ENCODE assay signal across 21 mouse cellular contexts in genomic region chr15:101802296-101802835, GRCm38 (mm10). TPM values are rescaled to one million over a fixed set of nuclear protein-coding genes. Genes with fewer than 3 reads are reported as not detected.
DNase-seq lines count a peak whose midpoint lies in the region; ATAC-seq and TF ChIP-seq lines count a peak whose summit lies in the region.
"Had no signal": no experiment of that assay in that cellular context is flagged by ENCODE, and none has a peak within 500 bp of the region (broad histone marks: within the 10 kb centered on the region; RNA-seq: fewer than 3 reads in every experiment).

Krt73 (minus strand) TSS chr15:101802346.

- H3K36me3 ChIP-seq in hindbrain, embryonic 13.5 days, result no peaks in the 10 kb centered on the region
- no peaks in the 10 kb centered on the region for H3K36me3 ChIP-seq in hindbrain, embryonic 10.5 days
- H3K36me3 ChIP-seq in forebrain, embryonic 14.5 days (ENCODE audit: control insufficient read depth, insufficient read depth, low read length), result no peaks in the 10 kb centered on the region
- no peaks in the 10 kb centered on the region for H3K36me3 ChIP-seq in hindbrain, embryonic 14.5 days (replicated peaks; ENCODE audit: control insufficient read depth, insufficient read depth)
- no peaks in the 10 kb centered on the region for H3K36me3 ChIP-seq in midbrain, postnatal 0 days (ENCODE audit: insufficient read depth, low read length)
- no peaks in the 10 kb centered on the region for H3K36me3 ChIP-seq in stomach, postnatal 0 days (ENCODE audit: control insufficient read depth, insufficient read depth, low read length)
- H3K36me3 ChIP-seq: stomach, embryonic 15.5 days had no signal

- TF ChIP-seq EP300 in stomach, postnatal 0 days (optimal IDR thresholded peaks at IDR 0.05), result no peak

- no peak within 1 kb of the TSS for H3K9ac ChIP-seq in hindbrain, embryonic 13.5 days
- no peak within 1 kb of the TSS for H3K9ac ChIP-seq in forebrain, embryonic 14.5 days (ENCODE audit: low read length)
- H3K9ac ChIP-seq in hindbrain, embryonic 14.5 days, result no peak within 1 kb of the TSS
- H3K9ac ChIP-seq in midbrain, postnatal 0 days (replicated peaks; ENCODE audit: low read length, poor library complexity, severe bottlenecking), result no peak within 1 kb of the TSS
- H3K9ac ChIP-seq in stomach, postnatal 0 days (ENCODE audit: low read length), result no peak within 1 kb of the TSS
- H3K9ac ChIP-seq: liver, embryonic 14.5 days; stomach, embryonic 15.5 days had no signal

- no peaks in the 10 kb centered on the region for H3K27me3 ChIP-seq in hindbrain, embryonic 13.5 days
- no peaks in the 10 kb centered on the region; the same call in none of the 2 replicates for H3K27me3 ChIP-seq in hindbrain, embryonic 10.5 days (ENCODE audit: insufficient read depth, poor library complexity, severe bottlenecking)
- H3K27me3 ChIP-seq in forebrain, embryonic 14.5 days (replicated peaks; ENCODE audit: control insufficient read depth, insufficient read depth, low read length), result no peaks in the 10 kb centered on the region
- H3K27me3 ChIP-seq in hindbrain, embryonic 14.5 days (ENCODE audit: control insufficient read depth, insufficient read depth, low read length), result no peaks in the 10 kb centered on the region
- H3K27me3 ChIP-seq in midbrain, postnatal 0 days (ENCODE audit: insufficient read depth, low read length), result no peaks in the 10 kb centered on the region
- no peaks in the 10 kb centered on the region for H3K27me3 ChIP-seq in stomach, postnatal 0 days (ENCODE audit: control insufficient read depth, insufficient read depth, low read length)

- 64% methylated on average over 6 of the region's 6 CpGs for WGBS in hindbrain, embryonic 13.5 days
- WGBS in hindbrain, embryonic 10.5 days, result 87% methylated on average over 6 of the region's 6 CpGs
- WGBS in forebrain, embryonic 14.5 days, result 58% methylated on average over 6 of the region's 6 CpGs
- WGBS in hindbrain, embryonic 14.5 days, result 64% methylated on average over 6 of the region's 6 CpGs
- 60% methylated on average over 6 of the region's 6 CpGs for WGBS in midbrain, postnatal 0 days
- WGBS in stomach, postnatal 0 days, result 84% methylated on average over 6 of the region's 6 CpGs

- H3K4me1 ChIP-seq in hindbrain, embryonic 13.5 days (replicated peaks), result peaks cover 24% of the 10 kb centered on the region
- peaks cover 4% of the 10 kb centered on the region; the same call in 1 of the 2 replicates for H3K4me1 ChIP-seq in hindbrain, embryonic 10.5 days (replicated peaks)
- H3K4me1 ChIP-seq in forebrain, embryonic 14.5 days (ENCODE audit: control insufficient read depth, insufficient read depth, low read length), result 0 out of 2 replicates have a peak, but pooled peaks cover 5% of the 10 kb centered on the region
- H3K4me1 ChIP-seq in hindbrain, embryonic 14.5 days (replicated peaks; ENCODE audit: control insufficient read depth, insufficient read depth, low read length), result peaks cover 10% of the 10 kb centered on the region; the same call in 1 of the 2 replicates
- 0 out of 2 replicates have a peak, but pooled peaks cover 3% of the 10 kb centered on the region for H3K4me1 ChIP-seq in midbrain, postnatal 0 days (ENCODE audit: insufficient read depth, low read length)
- H3K4me1 ChIP-seq in stomach, postnatal 0 days (replicated peaks; ENCODE audit: control insufficient read depth, insufficient read depth), result no peaks in the 10 kb centered on the region
- H3K4me1 ChIP-seq: stomach, embryonic 15.5 days had no signal

- H3K4me3 ChIP-seq in hindbrain, embryonic 13.5 days, result no peak within 1 kb of the TSS
- H3K4me3 ChIP-seq in hindbrain, embryonic 10.5 days, result no peak within 1 kb of the TSS
- H3K4me3 ChIP-seq in forebrain, embryonic 14.5 days (ENCODE audit: low read depth, low read length), result no peak within 1 kb of the TSS
- no peak within 1 kb of the TSS for H3K4me3 ChIP-seq in hindbrain, embryonic 14.5 days (replicated peaks; ENCODE audit: low read length)
- no peak within 1 kb of the TSS for H3K4me3 ChIP-seq in midbrain, postnatal 0 days (ENCODE audit: low read depth, low read length)
- no peak within 1 kb of the TSS for H3K4me3 ChIP-seq in stomach, postnatal 0 days (ENCODE audit: low read depth, low read length)
- H3K4me3 ChIP-seq: stomach, embryonic 15.5 days had no signal

- H3K4me2 ChIP-seq in hindbrain, embryonic 13.5 days, result no peak within 1 kb of the TSS
- H3K4me2 ChIP-seq in forebrain, embryonic 14.5 days (ENCODE audit: low read length), result no peak within 1 kb of the TSS
- H3K4me2 ChIP-seq in hindbrain, embryonic 14.5 days (replicated peaks), result no peak within 1 kb of the TSS
- H3K4me2 ChIP-seq in midbrain, postnatal 0 days (ENCODE audit: low read depth, low read length, poor library complexity, severe bottlenecking), result no peak within 1 kb of the TSS
- no peak within 1 kb of the TSS for H3K4me2 ChIP-seq in stomach, postnatal 0 days (replicated peaks; ENCODE audit: low read depth)
- H3K4me2 ChIP-seq: stomach, embryonic 15.5 days had no signal

- no peak for DNase-seq in hindbrain, embryonic 10.5 days (ENCODE audit: low spot score)
- peak; percentile 61 for DNase-seq in forebrain, embryonic 14.5 days (ENCODE audit: low spot score)
- no peak for DNase-seq in hindbrain, embryonic 14.5 days (ENCODE audit: low spot score)
- peak; percentile 71 for DNase-seq in midbrain, postnatal 0 days (ENCODE audit: low spot score)
- no peak for DNase-seq in liver
- no peak for DNase-seq in stomach, postnatal 0 days (ENCODE audit: low spot score)
- no peak for DNase-seq in heart, adult 8-10 months (ENCODE audit: low spot score)
- DNase-seq: cerebellum, postnatal 25 days; gastrocnemius, postnatal 14 days; heart, postnatal 14 days; spleen, adult 18-20 months; thymus, postnatal 14 days had no signal

- ATAC-seq in hindbrain, embryonic 13.5 days (ENCODE audit: low FRiP score), result peak; percentile 49; the same call in 1 of the 2 replicates
- ATAC-seq in forebrain, embryonic 14.5 days, result 0 out of 2 replicates have a peak, but pooled peaks have one; percentile 37
- ATAC-seq in hindbrain, embryonic 14.5 days (ENCODE audit: low FRiP score), result peak; percentile 48; the same call in 1 of the 2 replicates
- no peak for ATAC-seq in midbrain, postnatal 0 days (ENCODE audit: low FRiP score)
- ATAC-seq in stomach, postnatal 0 days (ENCODE audit: low FRiP score, low TSS enrichment), result no peak

- H3K9me3 ChIP-seq in hindbrain, embryonic 13.5 days, result no peaks in the 10 kb centered on the region
- H3K9me3 ChIP-seq in hindbrain, embryonic 10.5 days, result no peaks in the 10 kb centered on the region
- H3K9me3 ChIP-seq in forebrain, embryonic 14.5 days (replicated peaks; ENCODE audit: control insufficient read depth, low read length), result no peaks in the 10 kb centered on the region
- H3K9me3 ChIP-seq in hindbrain, embryonic 14.5 days (ENCODE audit: control insufficient read depth, low read length), result no peaks in the 10 kb centered on the region
- no peaks in the 10 kb centered on the region for H3K9me3 ChIP-seq in midbrain, postnatal 0 days (ENCODE audit: low read length)
- H3K9me3 ChIP-seq in stomach, postnatal 0 days (ENCODE audit: control insufficient read depth, low read length), result no peaks in the 10 kb centered on the region
- H3K9me3 ChIP-seq: stomach, embryonic 15.5 days had no signal

- peak within 1 kb of the TSS; percentile 78 for H3K27ac ChIP-seq in hindbrain, embryonic 13.5 days
- H3K27ac ChIP-seq in hindbrain, embryonic 10.5 days, result no peak within 1 kb of the TSS
- peak within 1 kb of the TSS; percentile 48; the same call in 1 of the 2 replicates for H3K27ac ChIP-seq in forebrain, embryonic 14.5 days (ENCODE audit: low read depth, low read length)
- H3K27ac ChIP-seq in hindbrain, embryonic 14.5 days, result peak within 1 kb of the TSS; percentile 56
- H3K27ac ChIP-seq in midbrain, postnatal 0 days (ENCODE audit: low read depth, low read length), result no peak within 1 kb of the TSS
- no peak within 1 kb of the TSS for H3K27ac ChIP-seq in stomach, postnatal 0 days (replicated peaks)
- H3K27ac ChIP-seq: liver, embryonic 14.5 days; stomach, embryonic 15.5 days had no signal

- TF ChIP-seq CTCF in midbrain, postnatal 0 days (IDR thresholded peaks at IDR 0.05), result no peak
- no peak for TF ChIP-seq CTCF in stomach, postnatal 0 days (IDR thresholded peaks at IDR 0.05; ENCODE audit: low read depth)

RNA-seq across cellular contexts. Expression of gene Krt73, which starts in this region (rescaled TPM):
- 1.6 and 2.4 TPM in 2 replicates for polyA plus RNA-seq in hindbrain, embryonic 13.5 days (2015; fragmentation: Nextera tagmentation; extraction: Ambion mirVana)
- polyA plus RNA-seq in hindbrain, embryonic 10.5 days (2016; fragmentation: Nextera tagmentation; extraction: Ambion mirVana), result not detected in 2 replicates
- 0.36 and 0.81 TPM in 2 replicates for polyA plus RNA-seq in forebrain, embryonic 14.5 days (2014; fragmentation: Nextera tagmentation; extraction: Ambion mirVana)
- polyA plus RNA-seq in hindbrain, embryonic 14.5 days (2014; fragmentation: Nextera tagmentation; extraction: Ambion mirVana), result 0.52 and 0.68 TPM in 2 replicates
- total RNA-seq in midbrain, postnatal 0 days (2014; rRNA removed), result 1.3 TPM in 1 of 2 replicates, not detected in the other
- polyA plus RNA-seq in midbrain, postnatal 0 days (2015; fragmentation: Nextera tagmentation; extraction: Ambion mirVana), result 0.36 and 0.39 TPM in 2 replicates
- polyA plus RNA-seq in stomach, postnatal 0 days (2015; fragmentation: Nextera tagmentation; extraction: Ambion mirVana), result not detected in 2 replicates
- total RNA-seq in heart, adult 8-10 months (2022), result not detected
- total RNA-seq: gastrocnemius, postnatal 14 days; heart, postnatal 14 days; megakaryocyte progenitor cell, adult 5-6 weeks had no signal
- polyA plus RNA-seq: intestine, embryonic 14.5 days; kidney, embryonic 14.5 days; large intestine, adult 2 months; limb, embryonic 11.5 days; liver, embryonic 14.5 days; lung, embryonic 16.5 days; stomach, embryonic 15.5 days had no signal

Comparison
In these comparisons a context has a peak if more than half of its experiments do, and no peak if none do; other contexts are left out.
1. Peak in DNase-seq, ATAC-seq and H3K27ac ChIP-seq in forebrain, embryonic 14.5 days; RNA of the gene not detected or under 1 TPM.
2. Peak in ATAC-seq and H3K27ac ChIP-seq in hindbrain, embryonic 14.5 days; RNA of the gene not detected or under 1 TPM.